Mouse (Mus musculus) heart, postnatal 10 days (tissue): ENCODE results near the gene Asb16. TPM values are rescaled to one million over a fixed set of nuclear protein-coding genes. Genes with fewer than 3 reads are reported as not detected.

Experiments
- DNase-seq, 2 experiments: peaks; one replicate each; pipeline ENCODE4 v3.0.0; 2021
- intact Hi-C: fragments of 180-260 bp; cut with DNase I; formaldehyde crosslinking; loops from one replicate; pipeline ENCODE4 v1.15.1; 2025
- microRNA-seq, 2 experiments: library from miRNA; unstranded; fragments of <30 nt; microRNA quantifications; one replicate each; pipeline ENCODE4 v1.2.0; 2022
- total RNA-seq, 2 experiments: library from RNA; stranded (reverse); gene quantifications; 2 replicates each; pipeline ENCODE4 v1.2.3; 2021

Gene Asb16
- total RNA-seq, 2 experiments from 2014 or later, result 0.52 to 0.69 TPM

- intact Hi-C loops, result no loop called here
- no peak for DNase-seq
Observed at GRCm38 (mm10) chr11:102321931-102322330, 53.4 kb downstream of the Asb16 start.

DNA sequence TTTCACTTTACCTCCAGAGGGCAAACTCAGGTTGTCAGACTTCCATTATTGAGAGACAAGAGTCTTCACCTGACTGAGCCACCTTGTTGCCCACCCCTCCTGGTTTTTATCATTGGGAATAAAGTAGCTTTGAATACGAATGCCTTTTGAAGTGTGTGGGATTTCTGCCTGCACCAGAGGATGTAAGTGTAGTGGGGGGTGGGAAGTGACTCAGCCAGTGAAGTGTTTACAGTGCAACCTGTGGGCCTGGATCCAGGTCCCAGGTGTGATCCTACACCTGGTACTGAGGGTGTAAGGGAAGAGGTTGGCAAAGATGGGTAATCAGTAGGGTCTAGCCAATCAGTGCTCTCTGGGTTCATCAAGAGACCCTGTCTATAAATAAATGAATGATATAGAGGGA, 55.0 kb downstream of the Asb16 start:
- no peak for DNase-seq
- intact Hi-C loops, result no loop called here

GRCm38 (mm10) chr11:102327250-102327649, 58.7 kb downstream of the Asb16 start:
- no peak for DNase-seq
- intact Hi-C loops, result no loop called here

GRCm38 (mm10) chr11:102327839-102328238, 59.3 kb downstream of the Asb16 start:
- DNase-seq, result no peak
- intact Hi-C loops, result no loop called here

Small RNA genes lying within 50 kb of the gene (microRNA-seq; reads per million reads assigned to microRNA genes)
- 2.4 to 5.2 reads per million in 2 experiments for gene Mir8101

Other genes with a start within 250 kb of the Asb16 start
- gene Mpp3, start 240.3 kb upstream of the Asb16 start, total RNA-seq, result 1 to 10 TPM; 5.5 to 7.4 TPM
- 10 to 100 TPM; 64.4 to 75.9 TPM for gene Cd300lg, start 227.2 kb upstream of the Asb16 start, total RNA-seq
- 1 to 10 TPM; 4.0 to 4.1 TPM for gene Mpp2, start 180.2 kb upstream of the Asb16 start, total RNA-seq
- gene Ppy, start 167.4 kb upstream of the Asb16 start, total RNA-seq, result not detected
- not detected for gene Pyy, start 160.9 kb upstream of the Asb16 start, total RNA-seq
- under 1 TPM in 1 of 2 experiments, not detected in 1; 0.12 TPM for gene Nags, start 123.2 kb upstream of the Asb16 start, total RNA-seq
- gene Tmem101, start 112.3 kb upstream of the Asb16 start, total RNA-seq, result 10 to 100 TPM; 13.7 to 14.7 TPM
- gene Lsm12, start 83.4 kb upstream of the Asb16 start, total RNA-seq, result 10 to 100 TPM; 58.5 to 61.4 TPM
- 10 to 100 TPM; 37.9 to 38.1 TPM for gene G6pc3, start 79.1 kb upstream of the Asb16 start, total RNA-seq
- gene Hdac5, start 38.6 kb upstream of the Asb16 start, total RNA-seq, result 100 to 1,000 TPM; 106 to 139 TPM
- 1 to 10 TPM; 1.7 to 1.8 TPM for gene BC030867, start 19.9 kb upstream of the Asb16 start, total RNA-seq
- 10 to 100 TPM; 29.0 to 31.1 TPM for gene Tmub2, start 16.2 kb downstream of the Asb16 start, total RNA-seq
- 10 to 100 TPM; 34.1 to 38.3 TPM for gene Atxn7l3, start 27.9 kb downstream of the Asb16 start, total RNA-seq
- gene Ubtf, start 51.0 kb downstream of the Asb16 start, total RNA-seq, result 10 to 100 TPM; 78.3 to 80.9 TPM
- gene Slc4a1, start 97.5 kb downstream of the Asb16 start, total RNA-seq, result 10 to 100 TPM in 1 of 2 experiments, 1 to 10 TPM in 1; 3.5 to 13.0 TPM
- gene Rundc3a, start 124.7 kb downstream of the Asb16 start, total RNA-seq, result under 1 TPM; 0.29 to 0.32 TPM
- gene Slc25a39, start 139.2 kb downstream of the Asb16 start, total RNA-seq, result 100 to 1,000 TPM; 155 to 156 TPM
- gene Grn, start 161.6 kb downstream of the Asb16 start, total RNA-seq, result 100 to 1,000 TPM; 189 to 192 TPM
- gene Fam171a2, start 178.9 kb downstream of the Asb16 start, total RNA-seq, result 10 to 100 TPM; 20.0 to 23.8 TPM
- 1 to 10 TPM; 2.8 to 4.6 TPM for gene Itga2b, start 201.4 kb downstream of the Asb16 start, total RNA-seq